Mouse (Mus musculus): ENCODE results near the gene Il4.
"Not testable (repeated sequence)": the region's sequence is repeated elsewhere in the genome, so short reads cannot be mapped to it uniquely, and the experiment has no call there.

The Il4 gene

DNA sequence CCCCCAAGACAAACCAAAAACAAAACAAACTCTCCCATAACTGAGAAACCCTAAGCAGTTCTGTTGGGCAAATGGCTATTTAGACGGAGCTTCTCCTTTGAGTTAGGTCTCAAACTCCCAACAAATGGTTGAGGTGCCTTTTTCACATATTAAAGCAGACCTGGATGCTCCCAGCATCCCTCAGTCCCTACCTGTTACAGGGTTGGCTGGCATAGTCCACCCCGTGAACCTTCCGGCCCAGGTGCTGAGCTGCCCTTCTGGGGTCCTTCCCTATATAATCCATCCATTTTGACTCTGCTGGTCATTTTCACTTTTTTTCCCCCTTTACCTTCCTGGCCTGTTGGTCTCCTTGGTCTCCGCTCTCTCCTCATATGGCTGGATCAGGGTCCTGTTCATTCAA, 51.8 kb downstream of the Il4 start:
- no peak for DNase-seq (ENCODE audit: low read depth, low spot score)

GRCm38 (mm10) chr11:53561986-53562385, 56.5 kb downstream of the Il4 start:
- DNase-seq (ENCODE audit: low read depth, low spot score) = no peak

GRCm38 (mm10) chr11:53559980-53560379, 58.5 kb downstream of the Il4 start:
- DNase-seq (ENCODE audit: low read depth, low spot score) = not testable (repeated sequence)

- DNase-seq (ENCODE audit: low read depth, low spot score) = not testable (repeated sequence)
Measured at GRCm38 (mm10) chr11:53557992-53558391, 60.5 kb downstream of the Il4 start.

DNA sequence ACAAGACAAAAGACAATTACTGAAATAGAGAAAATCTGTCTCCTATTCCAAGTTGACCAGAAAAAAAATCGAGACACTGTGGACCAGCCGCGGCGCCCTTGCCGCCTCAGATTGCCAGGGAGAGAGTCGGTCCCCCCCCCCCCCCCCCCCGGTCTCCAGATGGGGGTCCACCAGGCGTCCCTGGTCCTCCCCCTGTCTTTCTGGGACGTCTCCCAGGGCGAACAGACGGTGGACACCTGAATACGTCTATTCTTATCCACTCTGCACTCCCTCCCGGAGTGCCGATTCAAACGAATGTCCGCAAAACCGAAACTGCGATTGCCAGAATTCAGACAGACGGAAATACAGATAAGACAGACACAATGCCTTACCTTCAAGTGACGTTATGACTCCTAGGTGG, 61.9 kb downstream of the Il4 start:
- not testable (repeated sequence) for DNase-seq (ENCODE audit: low read depth, low spot score)

Data from embryo, embryonic 11.5 days (tissue).